Mouse (Mus musculus) embryonic facial prominence, embryonic 15.5 days (tissue): ENCODE results near the gene Galm. TPM values are rescaled to one million over a fixed set of nuclear protein-coding genes. Genes with fewer than 3 reads are reported as not detected.

Experiments
- ATAC-seq: fragments of 200-750 bp; cut with Nextera tagmentation; 2 replicates; pipeline ENCODE4 v1.8.0; 2017; ENCODE audit warnings: low read depth, moderate TSS enrichment; ENCODE audit not compliant: insufficient number of reproducible peaks, low FRiP score, low TSS enrichment
- H3K27ac ChIP-seq: fragments of 300-500 bp; sonication (generic); replicated peaks from 2 replicates; pipeline ENCODE4 v1.5.1; 2015; ENCODE audit warnings: mild to moderate bottlenecking, inconsistent platforms
- H3K27me3 ChIP-seq: fragments of 300-500 bp; sonication (generic); 2 replicates; pipeline ENCODE4 v1.6.1; 2015; ENCODE audit warnings: inconsistent platforms
- H3K36me3 ChIP-seq: fragments of 300-500 bp; sonication (generic); 2 replicates; pipeline ENCODE4 v1.6.1; 2015; ENCODE audit warnings: mild to moderate bottlenecking, inconsistent platforms
- H3K4me1 ChIP-seq: fragments of 300-500 bp; sonication (generic); 2 replicates; pipeline ENCODE4 v1.6.1; 2015; ENCODE audit warnings: inconsistent platforms
- H3K4me2 ChIP-seq: fragments of 300-500 bp; sonication (generic); replicated peaks from 2 replicates; pipeline ENCODE4 v1.6.1; 2015; ENCODE audit warnings: mild to moderate bottlenecking, inconsistent platforms
- H3K4me3 ChIP-seq: fragments of 300-500 bp; sonication (generic); replicated peaks from 2 replicates; pipeline ENCODE4 v1.5.1; 2015; ENCODE audit warnings: mild to moderate bottlenecking, inconsistent platforms
- H3K9ac ChIP-seq: fragments of 300-500 bp; sonication (generic); 2 replicates; pipeline ENCODE4 v1.6.1; 2015; ENCODE audit warnings: inconsistent platforms
- H3K9me3 ChIP-seq: fragments of 300-500 bp; sonication (generic); replicated peaks from 2 replicates; pipeline ENCODE4 v1.6.1; 2016; ENCODE audit warnings: inconsistent platforms
- WGBS: fragments of 180-500 bp; shearing (Covaris S2); methylation state at CpG from one replicate; pipeline ENCODE4 v1.1.7; 2015; 5-methylcytosine and 5-hydroxymethylcytosine counted together
- polyA plus RNA-seq: library from polyadenylated mRNA; unstranded; fragments of >200 nt; fragmentation: Nextera tagmentation; extraction: Ambion mirVana; gene quantifications from 2 replicates; pipeline ENCODE4 v1.2.1, GENCODE M21; 2015

Gene Galm
- polyA plus RNA-seq, 1 experiment from 2014 or later, result 32.0 TPM

GRCm38 (mm10) chr17:80129387-80129786 is 2.1 kb downstream of the Galm start:
- Histone ChIP-seq H3K36me3 (no peaks in the 10 kb centered on the region), H3K27me3 (no peaks in the 10 kb centered on the region), H3K9me3 (no peaks in the 10 kb centered on the region), H3K9ac (no peak overlapping the region), H3K4me3 (no peak overlapping the region), H3K27ac (no peak overlapping the region; the same call in 1 of the 2 replicates), H3K4me1 (peaks cover 11% of the 10 kb centered on the region; the same call in 1 of the 2 replicates), H3K4me2 (no peak overlapping the region)
- ATAC-seq, result peak; percentile 55; the same call in 1 of the 2 replicates
- WGBS, result 61% methylated on average over 4 of the region's 4 CpGs

- Histone ChIP-seq H3K27ac (no peak overlapping the region), H3K36me3 (no peaks in the 10 kb centered on the region), H3K9me3 (no peaks in the 10 kb centered on the region), H3K4me2 (no peak overlapping the region), H3K4me3 (no peak overlapping the region), H3K9ac (no peak overlapping the region), H3K27me3 (no peaks in the 10 kb centered on the region), H3K4me1 (peaks cover 11% of the 10 kb centered on the region; the same call in 1 of the 2 replicates)
- WGBS, result 70% methylated on average over 9 of the region's 9 CpGs
- no peak for ATAC-seq
Measured at GRCm38 (mm10) chr17:80130718-80131430, 3.6 kb downstream of the Galm start.

GRCm38 (mm10) chr17:80131431-80131766 is 4.1 kb downstream of the Galm start:
- H3K9ac ChIP-seq, result no peak overlapping the region
- H3K9me3 ChIP-seq, result no peaks in the 10 kb centered on the region
- no peak overlapping the region for H3K4me3 ChIP-seq
- H3K27ac ChIP-seq, result no peak overlapping the region
- ATAC-seq, result no peak
- H3K36me3 ChIP-seq, result no peaks in the 10 kb centered on the region
- 48% methylated on average over 1 of the region's 1 CpGs for WGBS
- H3K4me1 ChIP-seq, result peaks cover 11% of the 10 kb centered on the region; the same call in 1 of the 2 replicates
- no peaks in the 10 kb centered on the region for H3K27me3 ChIP-seq
- H3K4me2 ChIP-seq, result no peak overlapping the region

- ATAC-seq, result no peak
- no peak overlapping the region for H3K27ac ChIP-seq
- H3K4me1 ChIP-seq, result peaks cover 11% of the 10 kb centered on the region; the same call in 1 of the 2 replicates
- no peaks in the 10 kb centered on the region for H3K9me3 ChIP-seq
- 64% methylated on average over 7 of the region's 7 CpGs for WGBS
- no peaks in the 10 kb centered on the region for H3K27me3 ChIP-seq
- H3K4me3 ChIP-seq, result no peak overlapping the region
- H3K4me2 ChIP-seq, result no peak overlapping the region
- H3K36me3 ChIP-seq, result no peaks in the 10 kb centered on the region
- no peak overlapping the region for H3K9ac ChIP-seq
Measured at GRCm38 (mm10) chr17:80131838-80132237, 4.6 kb downstream of the Galm start.

- H3K27ac ChIP-seq, result no peak overlapping the region
- no peak overlapping the region for H3K4me2 ChIP-seq
- no peak for ATAC-seq
- no peaks in the 10 kb centered on the region for H3K9me3 ChIP-seq
- WGBS, result 61% methylated on average over 4 of the region's 4 CpGs
- peaks cover 11% of the 10 kb centered on the region; the same call in 1 of the 2 replicates for H3K4me1 ChIP-seq
- no peak overlapping the region for H3K9ac ChIP-seq
- no peaks in the 10 kb centered on the region for H3K36me3 ChIP-seq
- no peak overlapping the region for H3K4me3 ChIP-seq
- no peaks in the 10 kb centered on the region for H3K27me3 ChIP-seq
Measured at GRCm38 (mm10) chr17:80132502-80132901, 5.2 kb downstream of the Galm start.

GRCm38 (mm10) chr17:80138434-80139162 is 11.3 kb downstream of the Galm start:
- Histone ChIP-seq H3K36me3 (no peaks in the 10 kb centered on the region), H3K4me2 (no peak overlapping the region), H3K27me3 (no peaks in the 10 kb centered on the region), H3K9ac (no peak overlapping the region), H3K4me3 (no peak overlapping the region), H3K27ac (no peak overlapping the region), H3K9me3 (no peaks in the 10 kb centered on the region), H3K4me1 (0 out of 2 replicates have a peak, but pooled peaks cover 3% of the 10 kb centered on the region)
- 65% methylated on average over 17 of the region's 17 CpGs for WGBS
- no peak for ATAC-seq

GRCm38 (mm10) chr17:80139753-80140444 is 12.6 kb downstream of the Galm start:
- WGBS, result 64% methylated on average over 9 of the region's 9 CpGs
- no peaks in the 10 kb centered on the region for H3K27me3 ChIP-seq
- H3K4me1 ChIP-seq, result 0 out of 2 replicates have a peak, but pooled peaks cover 3% of the 10 kb centered on the region
- H3K27ac ChIP-seq, result no peak overlapping the region
- no peaks in the 10 kb centered on the region for H3K9me3 ChIP-seq
- no peak overlapping the region for H3K4me2 ChIP-seq
- H3K4me3 ChIP-seq, result no peak overlapping the region
- no peak for ATAC-seq
- no peak overlapping the region for H3K9ac ChIP-seq
- no peaks in the 10 kb centered on the region for H3K36me3 ChIP-seq

- Histone ChIP-seq H3K4me3 (no peak overlapping the region), H3K27ac (no peak overlapping the region), H3K27me3 (no peaks in the 10 kb centered on the region), H3K4me1 (peaks cover 8% of the 10 kb centered on the region; the same call in 1 of the 2 replicates), H3K4me2 (no peak overlapping the region), H3K9ac (no peak overlapping the region), H3K36me3 (no peaks in the 10 kb centered on the region), H3K9me3 (no peaks in the 10 kb centered on the region)
- WGBS, result 81% methylated on average over 6 of the region's 6 CpGs
- ATAC-seq, result no peak
Measured at GRCm38 (mm10) chr17:80143478-80144232, 16.4 kb downstream of the Galm start.

GRCm38 (mm10) chr17:80145210-80145609 is 17.9 kb downstream of the Galm start:
- H3K4me3 ChIP-seq, result no peak overlapping the region
- H3K27ac ChIP-seq, result no peak overlapping the region
- H3K36me3 ChIP-seq, result no peaks in the 10 kb centered on the region
- H3K4me1 ChIP-seq, result peaks cover 8% of the 10 kb centered on the region; the same call in 1 of the 2 replicates
- H3K27me3 ChIP-seq, result no peaks in the 10 kb centered on the region
- WGBS, result 35% methylated on average over 7 of the region's 7 CpGs
- ATAC-seq, result no peak
- no peak overlapping the region for H3K9ac ChIP-seq
- no peak overlapping the region for H3K4me2 ChIP-seq
- no peaks in the 10 kb centered on the region for H3K9me3 ChIP-seq

GRCm38 (mm10) chr17:80145771-80146170 is 18.5 kb downstream of the Galm start:
- Histone ChIP-seq H3K27ac (no peak overlapping the region), H3K9me3 (no peaks in the 10 kb centered on the region), H3K4me3 (no peak overlapping the region), H3K27me3 (no peaks in the 10 kb centered on the region), H3K36me3 (no peaks in the 10 kb centered on the region), H3K4me1 (peaks cover 8% of the 10 kb centered on the region; the same call in 1 of the 2 replicates), H3K9ac (no peak overlapping the region), H3K4me2 (no peak overlapping the region)
- ATAC-seq, result no peak
- WGBS, result 78% methylated on average over 3 of the region's 3 CpGs
